ENCODE assay signal across 8 mouse cellular contexts in genomic region chr2:109280600-109281340, GRCm38 (mm10). TPM values are rescaled to one million over a fixed set of nuclear protein-coding genes. Genes with fewer than 3 reads are reported as not detected.
DNase-seq lines count a peak whose midpoint lies in the region; ATAC-seq and TF ChIP-seq lines count a peak whose summit lies in the region.

Gene Kif18a (plus strand): TSS chr2:109280738.
Gene Mettl15 (minus strand): TSS chr2:109280748.

- H3K27me3 ChIP-seq in E14TG2a.4 (ENCODE audit: insufficient read depth, low read length): no peaks in the 10 kb centered on the region
- no peaks in the 10 kb centered on the region for H3K27me3 ChIP-seq in forebrain, embryonic 12.5 days
- H3K27me3 ChIP-seq in heart, postnatal 0 days (ENCODE audit: control insufficient read depth, insufficient read depth, low read length): no peaks in the 10 kb centered on the region
- no peaks in the 10 kb centered on the region for H3K27me3 ChIP-seq in liver, embryonic 16.5 days (ENCODE audit: control insufficient read depth, insufficient read depth, low read depth, low read length)
- H3K27me3 ChIP-seq in neural tube, embryonic 13.5 days: no peaks in the 10 kb centered on the region
- H3K27me3 ChIP-seq in testis, adult 2 months (ENCODE audit: control insufficient read depth, insufficient read depth, low read length): no peaks in the 10 kb centered on the region

- H3K27ac ChIP-seq in forebrain, embryonic 12.5 days: peak within 1 kb of the TSS; percentile 86
- H3K27ac ChIP-seq in heart, postnatal 0 days (ENCODE audit: low read depth): peak within 1 kb of the TSS; percentile 74
- peak within 1 kb of the TSS; percentile 88 for H3K27ac ChIP-seq in liver, embryonic 16.5 days (ENCODE audit: low read length)
- peak within 1 kb of the TSS; percentile 67 for H3K27ac ChIP-seq in neural tube, embryonic 13.5 days (replicated peaks)
- peak within 1 kb of the TSS; percentile 90 for H3K27ac ChIP-seq in testis, adult 2 months (ENCODE audit: control insufficient read depth, insufficient read depth, low read depth, low read length)

- peak within 1 kb of the TSS; percentile 67 for H3K4me2 ChIP-seq in forebrain, embryonic 12.5 days
- peak within 1 kb of the TSS; percentile 66 for H3K4me2 ChIP-seq in heart, postnatal 0 days (ENCODE audit: low read depth, low read length)
- H3K4me2 ChIP-seq in liver, embryonic 16.5 days (ENCODE audit: low read depth, low read length): peak within 1 kb of the TSS; percentile 81
- H3K4me2 ChIP-seq in neural tube, embryonic 13.5 days: peak within 1 kb of the TSS; percentile 89

- TF ChIP-seq POLR2A in testis, adult 2 months (IDR thresholded peaks at IDR 0.05; ENCODE audit: control insufficient read depth, low read depth, low read length): peak; percentile 80

- peaks cover 50% of the 10 kb centered on the region for H3K4me1 ChIP-seq in E14TG2a.4 (replicated peaks; ENCODE audit: low read depth, low read length)
- H3K4me1 ChIP-seq in forebrain, embryonic 12.5 days: peaks cover 14% of the 10 kb centered on the region
- H3K4me1 ChIP-seq in heart, postnatal 0 days (ENCODE audit: control insufficient read depth, insufficient read depth): peaks cover 13% of the 10 kb centered on the region; the same call in 1 of the 2 replicates
- peaks cover 15% of the 10 kb centered on the region for H3K4me1 ChIP-seq in liver, embryonic 16.5 days (ENCODE audit: control insufficient read depth, low read depth, low read length)
- H3K4me1 ChIP-seq in neural tube, embryonic 13.5 days (replicated peaks): peaks cover 19% of the 10 kb centered on the region
- H3K4me1 ChIP-seq in testis, adult 2 months (ENCODE audit: control insufficient read depth, insufficient read depth, low read length): 0 out of 2 replicates have a peak, but pooled peaks cover 2% of the 10 kb centered on the region

- DNase-seq in c-Kit-positive CD71-positive TER-119-positive erythroid progenitor cells, embryonic 14.5 days (ENCODE audit: low spot score): peak; percentile 97
- DNase-seq in heart, postnatal 0 days (ENCODE audit: low spot score): peak; percentile 97
- DNase-seq in kidney, postnatal 4 days: peak; percentile 97 to 98

- no peak for TF ChIP-seq EP300 in heart, postnatal 0 days (IDR thresholded peaks at IDR 0.05; ENCODE audit: low read depth)

- peak within 1 kb of the TSS; percentile 67 for H3K9ac ChIP-seq in forebrain, embryonic 12.5 days
- H3K9ac ChIP-seq in heart, postnatal 0 days (replicated peaks; ENCODE audit: low read depth, low read length): peak within 1 kb of the TSS; percentile 67
- H3K9ac ChIP-seq in liver, embryonic 16.5 days (ENCODE audit: low read depth, low read length): peak within 1 kb of the TSS; percentile 81
- H3K9ac ChIP-seq in neural tube, embryonic 13.5 days: peak within 1 kb of the TSS; percentile 68

- peaks cover 5% of the 10 kb centered on the region; the same call in 1 of the 2 replicates for H3K36me3 ChIP-seq in E14TG2a.4 (ENCODE audit: insufficient read depth, low read length)
- H3K36me3 ChIP-seq in forebrain, embryonic 12.5 days (replicated peaks): no peaks in the 10 kb centered on the region
- H3K36me3 ChIP-seq in heart, postnatal 0 days (replicated peaks; ENCODE audit: control insufficient read depth, insufficient read depth, low read length): no peaks in the 10 kb centered on the region
- H3K36me3 ChIP-seq in liver, embryonic 16.5 days (ENCODE audit: control insufficient read depth, insufficient read depth): no peaks in the 10 kb centered on the region
- no peaks in the 10 kb centered on the region for H3K36me3 ChIP-seq in neural tube, embryonic 13.5 days
- H3K36me3 ChIP-seq in testis, adult 2 months (ENCODE audit: control insufficient read depth, insufficient read depth, low read length): no peaks in the 10 kb centered on the region

- ATAC-seq in forebrain, embryonic 12.5 days (ENCODE audit: low FRiP score): peak; percentile 98
- peak; percentile 98 for ATAC-seq in heart, postnatal 0 days (ENCODE audit: insufficient read depth, low read depth)
- peak; percentile 94 for ATAC-seq in liver, embryonic 16.5 days (ENCODE audit: low read depth)
- peak; percentile 98 for ATAC-seq in neural tube, embryonic 13.5 days (ENCODE audit: low read depth)

- under 1% methylated on average over 51 of the region's 51 CpGs for WGBS in forebrain, embryonic 12.5 days
- WGBS in heart, postnatal 0 days: under 1% methylated on average over 51 of the region's 51 CpGs
- under 1% methylated on average over 51 of the region's 51 CpGs for WGBS in liver, embryonic 16.5 days (ENCODE audit: insufficient replicate concordance)
- under 1% methylated on average over 51 of the region's 51 CpGs for WGBS in neural tube, embryonic 13.5 days

- no peak for TF ChIP-seq CTCF in E14TG2a.4 (conservative IDR thresholded peaks at IDR 0.05; ENCODE audit: low read length)
- no peak for TF ChIP-seq CTCF in heart, postnatal 0 days (IDR thresholded peaks at IDR 0.05; ENCODE audit: low read depth)
- no peak; the same call in 1 of the 2 replicates for TF ChIP-seq CTCF in testis, adult 2 months (IDR thresholded peaks at IDR 0.05; ENCODE audit: control insufficient read depth, insufficient read depth, insufficient replicate concordance, low read depth, low read length)

- H3K9me3 ChIP-seq in E14TG2a.4 (ENCODE audit: low read length): no peaks in the 10 kb centered on the region
- H3K9me3 ChIP-seq in forebrain, embryonic 12.5 days: no peaks in the 10 kb centered on the region
- H3K9me3 ChIP-seq in heart, postnatal 0 days (replicated peaks; ENCODE audit: control insufficient read depth, low read length): no peaks in the 10 kb centered on the region
- no peaks in the 10 kb centered on the region for H3K9me3 ChIP-seq in liver, embryonic 16.5 days (replicated peaks; ENCODE audit: control insufficient read depth, low read length)
- H3K9me3 ChIP-seq in neural tube, embryonic 13.5 days: no peaks in the 10 kb centered on the region

- H3K4me3 ChIP-seq in E14TG2a.4 (replicated peaks; ENCODE audit: low read length): peak within 1 kb of the TSS; percentile 87
- peak within 1 kb of the TSS; percentile 68 for H3K4me3 ChIP-seq in forebrain, embryonic 12.5 days (replicated peaks)
- H3K4me3 ChIP-seq in heart, postnatal 0 days (ENCODE audit: low read depth, low read length): peak within 1 kb of the TSS; percentile 91
- H3K4me3 ChIP-seq in liver, embryonic 16.5 days (ENCODE audit: low read depth, low read length): peak within 1 kb of the TSS; percentile 94
- H3K4me3 ChIP-seq in neural tube, embryonic 13.5 days: peak within 1 kb of the TSS; percentile 69
- H3K4me3 ChIP-seq in testis, adult 2 months (ENCODE audit: control insufficient read depth, low read depth, low read length): peak within 1 kb of the TSS; percentile 86

RNA-seq across cellular contexts. Expression of gene Kif18a, which starts in this region (rescaled TPM):
- 38.8 and 39.6 TPM in 2 replicates for polyA plus RNA-seq in forebrain, embryonic 12.5 days (2016; fragmentation: Nextera tagmentation; extraction: Ambion mirVana)
- total RNA-seq in heart, postnatal 0 days (2014; rRNA removed; ENCODE audit: low replicate concordance): 1.3 and 9.0 TPM in 2 replicates
- 3.3 TPM in 2 replicates for polyA plus RNA-seq in heart, postnatal 0 days (2015; fragmentation: Nextera tagmentation; extraction: Ambion mirVana)
- 21.3 and 26.5 TPM in 2 replicates for polyA plus RNA-seq in liver, embryonic 16.5 days (2015; fragmentation: Nextera tagmentation; extraction: Ambion mirVana)
- 4.5 and 6.4 TPM in 2 replicates for polyA plus RNA-seq in neural tube, embryonic 13.5 days (2015; fragmentation: Nextera tagmentation; extraction: Ambion mirVana)
- polyA plus RNA-seq in testis, adult 2 months (2012; rRNA removed): 3.3 and 3.8 TPM in 2 replicates

RNA-seq across cellular contexts. Expression of gene Mettl15, which starts in this region (rescaled TPM):
- 11.4 and 12.9 TPM in 2 replicates for polyA plus RNA-seq in forebrain, embryonic 12.5 days (2016; fragmentation: Nextera tagmentation; extraction: Ambion mirVana)
- 18.2 and 24.0 TPM in 2 replicates for total RNA-seq in heart, postnatal 0 days (2014; rRNA removed; ENCODE audit: low replicate concordance)
- 14.7 and 16.1 TPM in 2 replicates for polyA plus RNA-seq in heart, postnatal 0 days (2015; fragmentation: Nextera tagmentation; extraction: Ambion mirVana)
- polyA plus RNA-seq in liver, embryonic 16.5 days (2015; fragmentation: Nextera tagmentation; extraction: Ambion mirVana): 5.2 and 6.5 TPM in 2 replicates
- 7.5 and 9.7 TPM in 2 replicates for polyA plus RNA-seq in neural tube, embryonic 13.5 days (2015; fragmentation: Nextera tagmentation; extraction: Ambion mirVana)
- 3.5 and 3.7 TPM in 2 replicates for polyA plus RNA-seq in testis, adult 2 months (2012; rRNA removed)

Comparison
In these comparisons a context has a peak if more than half of its experiments do, and no peak if none do; other contexts are left out.
1. Peak in every context shown above with its lines: DNase-seq, ATAC-seq, H3K4me3 ChIP-seq and H3K27ac ChIP-seq.